Mouse (Mus musculus) stomach, embryonic 15.5 days (tissue): ENCODE measurements around the gene Cep250. TPM values are rescaled to one million over a fixed set of nuclear protein-coding genes. Genes with fewer than 3 reads are reported as not detected.
"Not testable (repeated sequence)": the region's sequence is repeated elsewhere in the genome, so short reads cannot be mapped to it uniquely, and the experiment has no call there.

Experiments
- ATAC-seq: fragments of 200-750 bp; cut with Nextera tagmentation; 2 replicates; pipeline ENCODE4 v1.8.0; 2017; ENCODE audit warnings: low read depth, moderate number of reproducible peaks, moderate TSS enrichment; ENCODE audit not compliant: insufficient read depth, low FRiP score
- H3K27ac ChIP-seq: fragments of 300-500 bp; sonication (generic); 2 replicates; pipeline ENCODE4 v1.5.1; 2015; ENCODE audit warnings: mild to moderate bottlenecking, inconsistent platforms
- H3K27me3 ChIP-seq: fragments of 300-500 bp; sonication (generic); replicated peaks from 2 replicates; pipeline ENCODE4 v1.6.1; 2015; ENCODE audit warnings: inconsistent platforms
- H3K36me3 ChIP-seq: fragments of 300-500 bp; sonication (generic); 2 replicates; pipeline ENCODE4 v1.6.1; 2015; ENCODE audit warnings: inconsistent platforms
- H3K4me1 ChIP-seq: fragments of 300-500 bp; sonication (generic); 2 replicates; pipeline ENCODE4 v1.6.1; 2015; ENCODE audit warnings: inconsistent platforms
- H3K4me2 ChIP-seq: fragments of 300-500 bp; sonication (generic); 2 replicates; pipeline ENCODE4 v1.6.1; 2015; ENCODE audit warnings: mild to moderate bottlenecking, inconsistent platforms
- H3K4me3 ChIP-seq: fragments of 300-500 bp; sonication (generic); replicated peaks from 2 replicates; pipeline ENCODE4 v1.5.1; 2015; ENCODE audit warnings: inconsistent platforms
- H3K9ac ChIP-seq: fragments of 300-500 bp; sonication (generic); 2 replicates; pipeline ENCODE4 v1.6.1; 2015; ENCODE audit warnings: inconsistent platforms
- H3K9me3 ChIP-seq: fragments of 300-500 bp; sonication (generic); 2 replicates; pipeline ENCODE4 v1.6.1; 2016; ENCODE audit warnings: inconsistent platforms
- WGBS: fragments of 180-500 bp; shearing (Covaris S2); methylation state at CpG from one replicate; pipeline ENCODE4 v1.1.7; 2015; 5-methylcytosine and 5-hydroxymethylcytosine counted together
- polyA plus RNA-seq: library from polyadenylated mRNA; unstranded; fragments of >200 nt; fragmentation: Nextera tagmentation; extraction: Ambion mirVana; gene quantifications from 2 replicates; pipeline ENCODE4 v1.2.1, GENCODE M21; 2015

Cep250 gene
- polyA plus RNA-seq: 21.3 and 22.8 TPM in 2 replicates

- Histone ChIP-seq H3K36me3 (no peaks in the 10 kb centered on the region), H3K27ac (peak within 1 kb of the TSS; percentile 88), H3K27me3 (no peaks in the 10 kb centered on the region), H3K4me2 (peak within 1 kb of the TSS; percentile 76), H3K4me1 (peaks cover 7% of the 10 kb centered on the region; the same call in 1 of the 2 replicates), H3K9me3 (no peaks in the 10 kb centered on the region), H3K4me3 (peak within 1 kb of the TSS; percentile 97), H3K9ac (peak within 1 kb of the TSS; percentile 94)
- peak; percentile 98 for ATAC-seq
- WGBS: under 1% methylated on average over 57 of the region's 59 CpGs
Observed at GRCm38 (mm10) chr2:155956134-155957059, at the start of gene Cep250. Gene Cep250 (plus strand): TSS chr2:155956458.

- no peak overlapping the region for H3K9ac ChIP-seq
- H3K27me3 ChIP-seq: no peaks in the 10 kb centered on the region
- no peak for ATAC-seq
- H3K27ac ChIP-seq: no peak overlapping the region
- H3K36me3 ChIP-seq: peaks cover 17% of the 10 kb centered on the region
- 84% methylated on average over 6 of the region's 6 CpGs for WGBS
- no peaks in the 10 kb centered on the region for H3K9me3 ChIP-seq
- H3K4me1 ChIP-seq: no peaks in the 10 kb centered on the region
- no peak overlapping the region for H3K4me3 ChIP-seq
- H3K4me2 ChIP-seq: no peak overlapping the region
Observed at GRCm38 (mm10) chr2:155914684-155915083, 41.6 kb upstream of the Cep250 start.

GRCm38 (mm10) chr2:155923143-155923542 is 33.1 kb upstream of the Cep250 start:
- Histone ChIP-seq H3K4me3 (no peak overlapping the region), H3K4me1 (no peaks in the 10 kb centered on the region), H3K27ac (no peak overlapping the region), H3K9ac (no peak overlapping the region), H3K27me3 (no peaks in the 10 kb centered on the region), H3K4me2 (no peak overlapping the region), H3K9me3 (no peaks in the 10 kb centered on the region), H3K36me3 (no peaks in the 10 kb centered on the region)
- 88% methylated on average over 7 of the region's 7 CpGs for WGBS
- no peak for ATAC-seq

GRCm38 (mm10) chr2:155925213-155925612 is 31.0 kb upstream of the Cep250 start:
- H3K9me3 ChIP-seq, H3K27me3 ChIP-seq, H3K4me1 ChIP-seq, H3K36me3 ChIP-seq, H3K4me3 ChIP-seq, ATAC-seq, H3K27ac ChIP-seq, H3K9ac ChIP-seq, H3K4me2 ChIP-seq: not testable (repeated sequence)
- 91% methylated on average over 6 of the region's 6 CpGs for WGBS

- H3K36me3 ChIP-seq: no peaks in the 10 kb centered on the region
- no peaks in the 10 kb centered on the region for H3K27me3 ChIP-seq
- peak overlapping the region; percentile 73 for H3K4me2 ChIP-seq
- no peak overlapping the region for H3K9ac ChIP-seq
- H3K4me1 ChIP-seq: peaks cover 6% of the 10 kb centered on the region; the same call in 1 of the 2 replicates
- peak overlapping the region; percentile 86; the same call in 1 of the 2 replicates for H3K27ac ChIP-seq
- 67% methylated on average over 7 of the region's 7 CpGs for WGBS
- no peak for ATAC-seq
- H3K4me3 ChIP-seq: peak overlapping the region; percentile 58
- no peaks in the 10 kb centered on the region for H3K9me3 ChIP-seq
Observed at GRCm38 (mm10) chr2:155928711-155929345, 27.4 kb upstream of the Cep250 start.

- Histone ChIP-seq H3K27me3 (no peaks in the 10 kb centered on the region), H3K4me3 (peak within 1 kb of the TSS; percentile 58), H3K4me1 (peaks cover 6% of the 10 kb centered on the region; the same call in 1 of the 2 replicates), H3K36me3 (no peaks in the 10 kb centered on the region), H3K9ac (peak within 1 kb of the TSS; percentile 53; the same call in 1 of the 2 replicates), H3K9me3 (no peaks in the 10 kb centered on the region), H3K4me2 (peak within 1 kb of the TSS; percentile 73), H3K27ac (peak within 1 kb of the TSS; percentile 86)
- peak; percentile 89 for ATAC-seq
- WGBS: under 1% methylated on average over 38 of the region's 38 CpGs
Observed at GRCm38 (mm10) chr2:155929531-155930442, 26.5 kb upstream of the Cep250 start, which contains the start of gene Uqcc1. Gene Uqcc1 (minus strand): TSS chr2:155930310.

- H3K9me3 ChIP-seq: no peaks in the 10 kb centered on the region
- H3K27ac ChIP-seq: no peak overlapping the region; the same call in 1 of the 2 replicates
- peaks cover 12% of the 10 kb centered on the region; the same call in 1 of the 2 replicates for H3K4me1 ChIP-seq
- H3K9ac ChIP-seq: no peak overlapping the region
- no peaks in the 10 kb centered on the region for H3K27me3 ChIP-seq
- no peaks in the 10 kb centered on the region for H3K36me3 ChIP-seq
- WGBS: 60% methylated on average over 7 of the region's 7 CpGs
- no peak for ATAC-seq
- H3K4me3 ChIP-seq: no peak overlapping the region
- no peak overlapping the region for H3K4me2 ChIP-seq
Observed at GRCm38 (mm10) chr2:155939897-155940529, 16.2 kb upstream of the Cep250 start.

- Histone ChIP-seq H3K36me3 (no peaks in the 10 kb centered on the region), H3K27me3 (no peaks in the 10 kb centered on the region), H3K9me3 (no peaks in the 10 kb centered on the region), H3K4me3 (no peak within 1 kb of the TSS), H3K9ac (no peak within 1 kb of the TSS), H3K27ac (no peak within 1 kb of the TSS; the same call in 1 of the 2 replicates), H3K4me1 (peaks cover 12% of the 10 kb centered on the region; the same call in 1 of the 2 replicates), H3K4me2 (no peak within 1 kb of the TSS)
- no peak for ATAC-seq
- 77% methylated on average over 3 of the region's 3 CpGs for WGBS
Observed at GRCm38 (mm10) chr2:155940681-155941080, 15.6 kb upstream of the Cep250 start, which contains the start of gene Gm15557. Gene Gm15557 (plus strand): TSS chr2:155940728.

- Histone ChIP-seq H3K4me3 (no peak overlapping the region), H3K27me3 (no peaks in the 10 kb centered on the region), H3K4me2 (no peak overlapping the region), H3K9me3 (no peaks in the 10 kb centered on the region), H3K4me1 (peaks cover 12% of the 10 kb centered on the region; the same call in 1 of the 2 replicates), H3K36me3 (no peaks in the 10 kb centered on the region), H3K9ac (no peak overlapping the region), H3K27ac (no peak overlapping the region)
- WGBS: 82% methylated on average over 40 of the region's 40 CpGs
- ATAC-seq: no peak; the same call in 1 of the 2 replicates
Observed at GRCm38 (mm10) chr2:155941697-155942442, 14.4 kb upstream of the Cep250 start.

GRCm38 (mm10) chr2:155943463-155943862 is 12.8 kb upstream of the Cep250 start:
- WGBS: 7% methylated on average over 8 of the region's 8 CpGs
- Histone ChIP-seq H3K27me3 (no peaks in the 10 kb centered on the region), H3K36me3 (no peaks in the 10 kb centered on the region), H3K4me3 (no peak overlapping the region), H3K9me3 (no peaks in the 10 kb centered on the region), H3K9ac (no peak overlapping the region), H3K27ac (no peak overlapping the region), H3K4me2 (no peak overlapping the region), H3K4me1 (peaks cover 12% of the 10 kb centered on the region; the same call in 1 of the 2 replicates)
- ATAC-seq: no peak
